Mouse (Mus musculus) liver, embryonic 11.5 days (tissue): Measurements from ENCODE around the gene Plpp1. TPM values are rescaled to one million over a fixed set of nuclear protein-coding genes. Genes with fewer than 3 reads are reported as not detected.

Experiments used
- ATAC-seq: fragments of 200-750 bp; cut with Nextera tagmentation; replicated peaks from 2 replicates; pipeline ENCODE4 v1.8.0; 2017; ENCODE audit warnings: moderate number of reproducible peaks, mild to moderate bottlenecking, moderate TSS enrichment, moderate library complexity; ENCODE audit not compliant: low FRiP score
- DNase-seq: peaks from one replicate; pipeline ENCODE4 v3.0.0-alpha.2; 2017; ENCODE audit warnings: low spot score
- H3K27ac ChIP-seq: fragments of 300-500 bp; sonication (generic); 2 replicates; pipeline ENCODE4 v1.5.1; 2014; ENCODE audit warnings: mild to moderate bottlenecking, low read depth, low read length, control low read depth
- H3K27me3 ChIP-seq: fragments of 300-500 bp; sonication (generic); replicated peaks from 2 replicates; pipeline ENCODE4 v1.6.1; 2014; ENCODE audit warnings: low read length, mixed read lengths; ENCODE audit not compliant: control insufficient read depth, insufficient read depth
- H3K36me3 ChIP-seq: fragments of 300-500 bp; sonication (generic); 2 replicates; pipeline ENCODE4 v1.6.1; 2014; ENCODE audit warnings: mild to moderate bottlenecking, low read length, moderate library complexity, mixed read lengths; ENCODE audit not compliant: control insufficient read depth, insufficient read depth
- H3K4me1 ChIP-seq: fragments of 300-500 bp; sonication (generic); replicated peaks from 2 replicates; pipeline ENCODE4 v1.6.1; 2014; ENCODE audit warnings: low read length, mixed read lengths; ENCODE audit not compliant: control insufficient read depth, insufficient read depth
- H3K4me2 ChIP-seq: fragments of 300-500 bp; sonication (generic); 2 replicates; pipeline ENCODE4 v1.6.1; 2014; ENCODE audit warnings: mild to moderate bottlenecking, control low read depth, moderate library complexity
- H3K4me3 ChIP-seq: fragments of 300-500 bp; sonication (generic); 2 replicates; pipeline ENCODE4 v1.5.1; 2014; ENCODE audit warnings: low read depth, low read length, control low read depth
- H3K9ac ChIP-seq: fragments of 300-500 bp; sonication (generic); 2 replicates; pipeline ENCODE4 v1.6.1; 2014; ENCODE audit warnings: low read depth, low read length, control low read depth
- H3K9me3 ChIP-seq: fragments of 300-500 bp; sonication (generic); 2 replicates; pipeline ENCODE4 v1.6.1; 2016; ENCODE audit warnings: low read length, inconsistent platforms, mixed read lengths; ENCODE audit not compliant: control insufficient read depth
- WGBS: fragments of 180-500 bp; shearing (Covaris S2); extraction: QIAGEN DNeasy Blood & Tissue Kit; methylation state at CpG from one replicate; pipeline ENCODE4 v1.1.7; 2014; 5-methylcytosine and 5-hydroxymethylcytosine counted together
- polyA plus RNA-seq: library from polyadenylated mRNA; unstranded; fragments of >200 nt; fragmentation: Nextera tagmentation; extraction: Ambion mirVana; gene quantifications from 2 replicates; pipeline ENCODE4 v1.2.1, GENCODE M21; 2014

Plpp1 gene
- polyA plus RNA-seq: 27.4 and 29.1 TPM in 2 replicates

DNA sequence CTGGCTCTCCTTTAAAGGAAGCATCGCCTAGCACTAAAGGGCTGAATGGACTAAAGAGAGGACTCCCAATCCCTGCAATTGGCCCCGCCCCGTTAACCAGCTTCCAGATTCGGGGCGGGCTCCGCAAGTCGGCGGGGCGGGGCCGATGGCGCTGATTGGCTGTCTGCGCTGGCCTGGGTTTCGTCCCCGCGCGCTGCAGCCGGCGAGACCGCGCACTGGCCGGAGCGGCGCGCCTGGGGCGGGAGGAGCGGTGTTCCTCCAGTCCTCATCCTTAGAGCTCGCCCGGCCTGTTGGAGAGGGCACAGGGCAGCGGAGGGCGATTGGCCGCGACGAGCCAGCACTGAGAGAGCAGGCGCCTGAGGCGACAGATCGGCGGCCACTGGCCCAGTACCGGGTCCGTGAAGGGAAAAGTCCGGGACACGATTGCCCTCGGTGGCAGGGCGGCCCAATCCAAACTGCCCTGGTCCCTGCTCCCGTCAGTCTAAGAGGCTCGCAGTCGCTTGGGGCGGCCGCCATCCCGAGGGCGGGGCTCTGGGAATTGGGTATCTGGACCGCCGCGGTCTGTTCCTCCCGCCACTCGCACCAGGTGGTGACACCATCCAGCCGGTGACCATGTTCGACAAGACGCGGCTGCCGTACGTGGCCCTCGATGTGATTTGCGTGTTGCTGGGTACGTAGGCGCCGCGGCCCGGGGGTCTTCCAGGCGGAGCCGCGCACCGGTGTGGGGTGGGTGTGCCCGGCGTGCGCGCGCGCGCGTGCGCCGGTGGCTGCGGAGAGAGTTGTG lies at the start of gene Plpp1:
Plpp1 (plus strand) TSS at position 196 of the 784 bp plus-strand sequence.
- Histone ChIP-seq H3K4me2 (peak within 1 kb of the TSS; percentile 98), H3K4me1 (peaks cover 5% of the 10 kb centered on the region; the same call in 1 of the 2 replicates), H3K9me3 (no peaks in the 10 kb centered on the region), H3K36me3 (no peaks in the 10 kb centered on the region), H3K9ac (peak within 1 kb of the TSS; percentile 75), H3K27ac (peak within 1 kb of the TSS; percentile 77), H3K4me3 (peak within 1 kb of the TSS; percentile 86), H3K27me3 (no peaks in the 10 kb centered on the region)
- whole genome bisulfite sequencing: under 1% methylated on average over 83 of the region's 83 CpGs
- ATAC-seq (peak; percentile 95), DNase-seq (peak; percentile 89)

DNA sequence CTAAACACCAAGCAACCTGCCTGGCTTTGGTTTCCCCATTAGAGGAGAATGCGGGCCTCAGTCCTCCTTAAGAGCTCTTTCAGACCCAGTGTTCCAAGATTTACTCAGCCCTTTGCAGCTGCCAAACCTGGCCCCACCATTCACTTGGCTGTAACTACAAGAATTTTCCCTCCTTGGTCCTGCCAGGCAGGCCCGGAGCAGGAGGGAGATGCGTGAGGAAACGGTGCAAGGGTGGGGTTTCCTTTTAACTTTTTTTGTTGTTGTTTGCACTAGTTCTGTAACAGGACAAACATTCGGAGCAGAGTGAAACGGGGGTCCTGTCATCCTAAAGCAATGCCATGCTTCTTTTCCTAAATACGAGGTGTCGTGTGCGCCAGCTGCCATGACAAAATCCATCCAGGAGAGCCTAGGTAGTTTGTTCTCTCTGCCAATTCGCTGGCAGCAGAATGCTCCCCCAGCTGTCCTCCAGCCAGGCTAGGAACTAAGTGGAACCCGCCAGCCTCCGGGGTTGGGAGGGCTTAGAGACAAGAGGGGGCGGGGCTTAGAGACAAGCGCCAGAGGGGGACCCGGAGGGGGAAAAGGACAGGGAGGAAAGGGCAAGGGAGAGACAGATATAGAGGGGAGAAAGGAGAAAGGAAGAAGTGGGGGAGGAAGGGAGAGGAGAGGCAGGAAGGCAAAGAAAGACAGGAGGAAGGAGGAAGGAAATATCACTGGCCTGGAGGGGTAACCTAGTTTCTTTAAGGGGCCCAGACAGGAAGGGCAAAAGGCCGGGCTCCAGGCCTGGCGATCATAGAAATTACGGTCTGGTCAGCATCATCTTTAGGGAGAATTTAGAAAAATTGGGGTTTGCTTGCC lies 48.9 kb upstream of the Plpp1 start:
- peak overlapping the region; percentile 59 for H3K9ac ChIP-seq
- H3K27ac ChIP-seq: peak overlapping the region; percentile 67; the same call in 1 of the 2 replicates
- no peaks in the 10 kb centered on the region for H3K36me3 ChIP-seq
- H3K4me3 ChIP-seq: peak overlapping the region; percentile 20; the same call in 1 of the 2 replicates
- peaks cover 28% of the 10 kb centered on the region for H3K4me1 ChIP-seq
- H3K4me2 ChIP-seq: peak overlapping the region; percentile 61
- no peaks in the 10 kb centered on the region for H3K27me3 ChIP-seq
- peak; percentile 56 for DNase-seq
- no peaks in the 10 kb centered on the region for H3K9me3 ChIP-seq
- WGBS: 18% methylated on average over 18 of the region's 18 CpGs
- peak; percentile 81 for ATAC-seq

GRCm38 (mm10) chr13:112752309-112752975 lies 48.1 kb upstream of the Plpp1 start:
- H3K27ac ChIP-seq: peak overlapping the region; percentile 46; the same call in 1 of the 2 replicates
- H3K36me3 ChIP-seq: no peaks in the 10 kb centered on the region
- H3K27me3 ChIP-seq: no peaks in the 10 kb centered on the region
- peak overlapping the region; percentile 61; the same call in 1 of the 2 replicates for H3K4me2 ChIP-seq
- H3K4me3 ChIP-seq: no peak overlapping the region
- no peak for ATAC-seq
- no peak for DNase-seq
- H3K9me3 ChIP-seq: no peaks in the 10 kb centered on the region
- H3K9ac ChIP-seq: no peak overlapping the region
- 55% methylated on average over 11 of the region's 11 CpGs for WGBS
- peaks cover 21% of the 10 kb centered on the region for H3K4me1 ChIP-seq

GRCm38 (mm10) chr13:112753522-112753921 lies 47.1 kb upstream of the Plpp1 start:
- no peak for ATAC-seq
- Histone ChIP-seq H3K9me3 (no peaks in the 10 kb centered on the region), H3K4me3 (no peak overlapping the region), H3K27ac (no peak overlapping the region), H3K4me1 (peaks cover 15% of the 10 kb centered on the region), H3K27me3 (no peaks in the 10 kb centered on the region), H3K9ac (no peak overlapping the region), H3K4me2 (no peak overlapping the region), H3K36me3 (no peaks in the 10 kb centered on the region)
- WGBS: 80% methylated on average over 9 of the region's 9 CpGs
- no peak for DNase-seq

- ATAC-seq (no peak), DNase-seq (no peak)
- H3K4me2 ChIP-seq: no peak overlapping the region
- H3K4me3 ChIP-seq: no peak overlapping the region
- whole genome bisulfite sequencing: 55% methylated on average over 4 of the region's 4 CpGs
- no peaks in the 10 kb centered on the region for H3K9me3 ChIP-seq
- no peak overlapping the region for H3K9ac ChIP-seq
- no peak overlapping the region for H3K27ac ChIP-seq
- no peaks in the 10 kb centered on the region for H3K36me3 ChIP-seq
- H3K27me3 ChIP-seq: no peaks in the 10 kb centered on the region
- H3K4me1 ChIP-seq: peaks cover 12% of the 10 kb centered on the region
These were observed 45.7 kb upstream of the Plpp1 start for GRCm38 (mm10) chr13:112754871-112755270.

DNA sequence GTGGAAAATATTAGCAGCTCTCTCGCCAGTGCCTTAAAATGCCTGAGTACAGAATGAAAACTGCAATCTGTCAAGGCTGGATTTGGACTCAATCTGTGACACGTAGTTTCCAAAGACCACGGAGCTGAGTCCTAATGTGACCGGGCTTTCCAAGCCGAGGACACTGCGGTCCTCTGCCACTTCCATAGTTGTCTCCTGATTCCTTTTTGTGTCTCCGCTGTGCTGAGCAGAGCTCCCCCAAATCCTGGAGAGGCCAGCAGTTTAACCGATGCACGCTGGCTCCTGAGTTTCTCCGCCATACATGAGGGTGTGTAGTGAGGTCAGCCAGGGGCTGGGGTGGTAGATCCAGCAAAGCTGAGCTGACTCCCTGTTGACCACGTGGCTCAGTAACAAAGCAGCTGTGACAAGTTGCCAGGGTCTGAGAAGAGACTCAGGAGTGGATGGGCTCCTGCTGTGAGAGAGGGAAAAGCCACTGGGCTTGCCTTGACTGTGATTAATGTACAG lies 45.0 kb upstream of the Plpp1 start:
- no peaks in the 10 kb centered on the region for H3K9me3 ChIP-seq
- H3K4me3 ChIP-seq: no peak overlapping the region
- no peak overlapping the region for H3K9ac ChIP-seq
- no peaks in the 10 kb centered on the region for H3K27me3 ChIP-seq
- no peak overlapping the region for H3K4me2 ChIP-seq
- peaks cover 18% of the 10 kb centered on the region for H3K4me1 ChIP-seq
- no peaks in the 10 kb centered on the region for H3K36me3 ChIP-seq
- WGBS: 64% methylated on average over 11 of the region's 11 CpGs
- ATAC-seq (no peak), DNase-seq (no peak)
- no peak overlapping the region for H3K27ac ChIP-seq

GRCm38 (mm10) chr13:112757395-112757794 lies 43.2 kb upstream of the Plpp1 start:
- no peak for DNase-seq
- Histone ChIP-seq H3K36me3 (no peaks in the 10 kb centered on the region), H3K4me1 (peaks cover 9% of the 10 kb centered on the region)

GRCm38 (mm10) chr13:112758546-112759090 lies 42.0 kb upstream of the Plpp1 start:
- Histone ChIP-seq H3K4me1 (peaks cover 9% of the 10 kb centered on the region), H3K27me3 (no peaks in the 10 kb centered on the region), H3K36me3 (no peaks in the 10 kb centered on the region), H3K4me2 (no peak overlapping the region), H3K27ac (no peak overlapping the region), H3K9me3 (no peaks in the 10 kb centered on the region), H3K4me3 (no peak overlapping the region), H3K9ac (no peak overlapping the region)
- ATAC-seq (no peak), DNase-seq (no peak)
- WGBS: 75% methylated on average over 6 of the region's 6 CpGs

More at GRCm38 (mm10) chr13:112757395-112757794, 43.2 kb upstream of the Plpp1 start:
- Histone ChIP-seq H3K27ac (no peak overlapping the region), H3K4me2 (no peak overlapping the region), H3K9ac (no peak overlapping the region), H3K27me3 (no peaks in the 10 kb centered on the region), H3K9me3 (no peaks in the 10 kb centered on the region), H3K4me3 (no peak overlapping the region)
- WGBS: 76% methylated on average over 9 of the region's 9 CpGs
- ATAC-seq: no peak
